Mouse (Mus musculus): ENCODE measurements around the gene Prkd2.

Prkd2 gene

DNA sequence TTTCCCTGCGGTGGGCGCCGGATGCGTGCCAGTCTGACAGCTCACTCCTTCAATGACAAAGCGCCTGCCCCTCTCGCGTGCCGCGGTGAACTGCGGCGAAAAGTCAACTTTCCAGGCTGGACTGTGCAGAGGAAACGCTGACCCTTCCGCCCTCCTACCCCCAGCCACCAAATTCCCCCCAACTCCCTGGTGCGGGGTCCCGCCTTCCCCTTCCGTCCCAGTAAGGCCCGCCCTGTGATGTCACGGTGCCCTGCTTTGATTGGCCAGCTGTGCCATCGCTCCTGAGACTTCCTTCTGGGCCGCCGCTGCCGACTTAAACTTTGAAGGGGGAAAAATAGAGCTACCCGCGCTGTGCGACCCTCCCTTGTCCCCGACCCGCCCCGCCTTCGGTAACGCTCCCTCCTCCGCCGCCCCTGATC is at the start of gene Prkd2:
Prkd2 (plus strand) TSS at position 258 of the 419 bp plus-strand sequence.
- DNase-seq, result peak; percentile 91 to 92

DNA sequence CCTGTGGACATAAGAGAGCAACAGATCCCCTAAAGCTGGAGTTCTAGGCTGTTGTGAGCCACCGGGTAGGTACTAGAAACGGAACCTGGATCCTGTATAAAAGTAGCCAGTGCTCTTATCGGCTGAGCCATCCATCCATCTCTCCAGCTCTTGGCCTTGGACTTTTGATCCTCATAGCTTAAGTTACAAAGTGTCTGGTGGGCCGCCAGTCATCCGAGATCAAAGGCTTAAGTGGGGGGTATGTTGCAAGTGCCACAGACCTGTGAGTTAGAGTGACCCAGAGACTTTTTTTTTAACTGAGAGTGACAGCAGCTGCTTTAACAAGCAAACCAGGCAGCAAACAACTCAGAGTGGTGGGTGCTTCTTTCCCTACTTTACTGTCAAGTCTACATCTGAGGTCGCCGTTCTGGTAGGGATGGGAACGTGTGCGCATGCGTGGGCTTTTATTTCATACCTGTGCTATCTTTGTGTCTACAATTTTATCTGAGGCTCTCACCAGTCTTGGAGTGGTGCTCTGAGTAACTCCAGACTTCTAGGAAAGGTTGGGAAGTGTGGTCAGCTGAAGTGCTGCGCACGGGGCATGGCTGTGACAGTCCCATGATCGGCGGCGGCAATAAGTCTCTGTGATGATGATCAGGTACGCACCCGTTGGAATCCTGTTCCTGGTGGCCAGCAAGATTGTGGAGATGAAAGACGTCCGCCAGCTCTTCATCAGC is 49.5 kb upstream of the Prkd2 start:
- no peak for DNase-seq

DNA sequence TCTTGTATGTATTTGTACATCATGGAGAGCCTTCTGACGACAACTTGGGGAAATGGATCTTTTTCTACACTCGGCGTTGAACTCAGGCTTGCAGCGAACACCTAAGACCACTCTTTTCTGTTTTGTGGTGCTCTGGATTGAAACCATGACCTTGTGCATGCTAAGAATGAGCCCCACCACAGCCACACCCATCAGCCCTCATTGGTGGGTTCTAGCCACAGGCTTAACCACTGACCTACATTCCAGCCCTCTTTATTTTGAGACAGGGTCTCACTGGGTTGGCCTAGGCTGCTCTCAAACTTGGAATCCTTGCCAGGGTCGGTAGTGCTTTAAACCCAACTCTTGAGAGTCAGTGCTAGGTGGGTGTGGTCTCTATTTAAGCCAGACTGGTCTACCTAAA is 47.8 kb upstream of the Prkd2 start:
- DNase-seq, result no peak

DNA sequence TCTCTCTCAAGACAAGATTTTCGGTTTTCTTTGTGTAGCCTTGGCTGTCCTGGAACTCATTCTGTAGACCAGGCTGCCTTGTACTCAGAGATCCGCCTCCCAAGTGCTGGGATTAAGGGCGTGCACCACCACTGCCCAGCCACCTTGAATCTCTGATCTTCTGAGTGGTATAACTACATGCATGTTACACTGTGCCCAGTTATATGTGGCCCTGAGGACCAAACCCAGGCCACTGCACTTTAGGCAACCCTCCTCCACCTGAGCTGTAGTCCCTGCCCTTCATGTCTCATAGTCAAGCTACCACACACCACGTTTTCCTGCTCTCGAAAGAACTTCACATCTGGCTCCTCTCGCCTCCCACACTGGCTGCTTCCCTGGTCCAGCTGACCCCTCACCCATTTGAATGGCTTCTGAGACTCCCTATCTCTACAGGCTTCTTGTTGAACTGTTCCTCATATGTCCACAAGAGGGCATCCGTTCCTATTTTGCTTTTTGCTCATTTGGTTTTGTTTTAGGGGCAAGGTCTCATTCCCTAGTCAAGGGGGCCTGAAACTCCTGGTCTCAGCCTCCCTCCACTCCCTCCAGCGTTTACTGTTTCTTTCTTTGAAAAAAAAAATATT is 38.2 kb upstream of the Prkd2 start:
- no peak for DNase-seq

DNA sequence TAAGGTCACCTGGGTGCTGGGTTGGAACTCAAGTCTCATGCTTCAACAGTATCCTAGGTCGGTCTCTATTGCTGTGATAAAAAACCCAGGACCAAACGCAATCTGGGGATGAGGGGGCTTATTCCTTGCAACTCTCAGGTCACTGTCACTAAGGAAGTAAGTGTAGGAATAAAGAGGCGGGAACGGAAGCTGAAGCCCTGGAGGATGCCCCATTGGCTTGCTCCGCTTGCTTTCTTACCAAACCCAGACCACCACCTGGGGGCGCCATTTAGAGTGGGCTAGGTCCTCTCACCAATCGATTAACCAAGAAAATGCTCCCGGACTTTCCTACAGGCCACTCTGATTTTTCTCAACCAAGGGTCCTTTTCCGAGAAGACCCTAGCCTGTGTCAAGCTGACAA is 34.8 kb upstream of the Prkd2 start:
- DNase-seq, result no peak

DNA sequence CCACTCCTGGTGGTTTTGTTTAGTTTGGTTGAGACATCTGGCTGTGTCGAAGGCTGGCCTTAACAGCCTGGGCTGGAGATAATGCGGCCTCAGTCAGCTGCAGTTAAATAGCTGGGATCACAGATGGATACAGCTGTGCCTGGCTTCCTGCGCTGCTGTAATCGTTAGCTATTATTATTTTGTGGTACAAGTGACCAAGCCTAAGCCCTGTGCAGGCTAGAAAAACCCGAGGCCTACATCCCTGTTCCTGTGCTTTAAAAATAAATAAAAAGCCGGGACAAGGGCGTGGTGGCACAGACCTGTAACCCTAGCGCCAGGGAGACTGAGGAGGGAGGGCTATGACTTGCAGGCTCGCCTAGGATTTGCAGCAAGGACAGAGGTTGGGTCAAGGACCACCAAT is 34.1 kb upstream of the Prkd2 start:
- DNase-seq, result no peak

DNA sequence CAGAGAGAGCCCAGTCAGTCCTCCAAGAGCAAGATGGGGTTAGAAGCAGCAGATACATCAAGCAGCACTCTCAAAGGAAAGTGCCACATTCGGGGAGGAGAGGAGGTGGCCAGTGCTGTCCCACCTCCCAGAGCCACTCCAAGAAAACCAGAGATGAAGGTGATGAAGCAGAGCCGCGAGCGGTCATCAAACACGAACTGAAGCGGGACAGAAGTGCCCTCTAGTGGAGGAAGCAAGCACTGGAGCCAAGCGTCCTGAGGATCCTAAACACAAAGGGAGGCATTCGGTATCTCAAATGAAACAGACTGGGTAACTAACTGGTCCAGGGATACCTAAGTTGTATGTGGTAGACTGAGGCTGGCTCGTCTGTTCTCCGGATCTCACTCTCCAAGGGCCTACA is 33.0 kb upstream of the Prkd2 start:
- DNase-seq, result peak; percentile 81 to 86

DNA sequence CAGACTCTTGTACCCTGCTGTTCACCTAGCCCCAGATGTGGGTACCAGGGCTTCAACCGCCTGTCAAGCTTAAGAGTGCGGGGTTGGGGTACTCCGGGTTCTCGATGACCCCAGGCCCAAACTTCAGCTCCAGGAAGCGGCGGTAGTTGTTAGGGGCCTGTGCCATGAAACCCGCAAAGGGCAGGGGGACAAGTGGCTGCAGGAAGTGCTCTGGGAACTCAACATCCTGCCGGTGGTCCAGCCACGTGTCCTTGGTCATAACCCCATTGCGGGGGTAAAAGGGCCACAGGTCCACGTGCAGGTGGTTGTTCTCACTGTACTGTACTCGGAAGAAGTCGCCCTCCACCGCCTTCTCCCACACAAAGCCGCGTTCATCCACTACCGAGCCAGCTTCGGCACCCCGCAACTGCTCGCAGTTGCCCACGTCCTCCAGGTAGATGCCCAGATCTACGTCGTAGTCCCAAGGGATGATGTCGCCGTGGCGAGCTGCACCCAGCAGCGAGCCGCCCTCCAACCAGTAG is 32.2 kb upstream of the Prkd2 start:
- no peak for DNase-seq

DNA sequence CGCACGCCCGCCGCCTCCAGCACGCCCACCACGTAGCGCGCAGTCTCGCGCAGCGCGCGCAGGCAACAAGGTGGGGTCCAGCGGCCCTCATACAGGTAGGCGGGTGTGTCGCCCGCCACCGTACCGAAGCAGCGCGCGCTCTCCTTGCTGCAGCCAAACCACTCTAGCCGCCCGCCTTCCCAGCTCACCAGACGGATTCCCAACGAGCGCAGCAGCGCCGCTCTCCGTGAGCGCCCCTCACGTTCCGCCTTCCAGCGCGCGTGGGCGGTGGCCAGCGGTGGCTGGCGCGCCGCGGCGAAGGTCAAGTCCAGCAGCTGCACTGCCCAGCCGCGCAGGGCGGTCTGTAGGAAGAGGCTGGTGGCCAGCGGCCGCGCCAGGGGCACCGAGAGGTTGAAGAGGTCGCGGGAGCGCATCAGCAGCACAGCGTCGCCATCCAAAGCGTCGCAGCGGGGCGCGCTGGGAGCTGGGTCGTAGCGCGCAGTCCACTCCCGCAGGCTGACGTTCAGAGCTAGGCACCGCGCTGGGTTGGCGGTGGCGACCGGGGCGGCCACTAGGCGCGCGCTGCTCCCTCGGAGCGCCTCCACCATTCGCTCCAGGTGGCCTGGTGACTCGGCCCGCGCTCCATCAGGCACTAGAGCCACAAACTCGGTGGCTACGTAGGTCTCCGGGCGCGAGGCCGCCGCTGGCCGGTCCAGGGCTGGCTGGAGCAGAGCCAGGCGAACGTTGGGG is 31.6 kb upstream of the Prkd2 start:
- peak; percentile 63 to 73 for DNase-seq

DNA sequence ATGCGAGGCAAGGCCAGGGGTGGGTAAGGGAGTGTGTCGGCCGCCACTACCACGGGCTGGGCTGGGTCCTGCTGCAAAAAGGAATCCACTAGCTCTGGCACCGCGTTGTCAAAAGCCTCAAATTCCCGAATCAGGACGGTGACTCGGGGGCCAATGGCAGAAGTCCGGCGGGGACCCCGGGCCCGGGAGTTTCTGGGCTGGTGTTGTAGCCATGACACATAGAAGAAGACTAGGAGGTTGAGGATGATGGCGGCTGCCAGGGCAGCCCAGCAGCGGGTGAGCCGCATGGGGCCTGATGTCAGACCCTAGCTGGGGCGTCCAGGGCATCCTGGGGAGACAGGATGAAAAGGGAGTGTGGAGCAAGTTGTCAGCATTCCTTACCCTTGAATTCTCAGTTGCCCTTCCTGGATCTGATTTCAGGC is 31.0 kb upstream of the Prkd2 start:
- no peak for DNase-seq

DNA sequence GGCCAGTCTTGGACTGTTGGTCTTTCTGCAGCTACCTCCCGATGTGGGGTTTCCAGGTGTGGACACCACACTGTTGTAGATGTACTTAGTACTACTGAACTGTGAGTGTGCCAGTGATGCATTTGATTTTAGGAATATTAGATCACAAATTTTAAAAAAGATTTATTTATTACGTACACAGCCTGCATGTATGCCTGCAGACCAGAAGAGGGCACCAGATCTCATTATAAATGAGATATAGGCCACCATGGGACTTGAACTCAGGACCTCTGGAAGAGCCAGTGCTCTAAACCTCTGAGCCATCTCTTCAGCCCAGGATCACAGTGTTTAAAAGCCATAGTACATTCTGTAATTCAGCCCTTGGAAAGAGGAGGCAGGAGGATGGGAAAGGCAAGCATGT is 30.2 kb upstream of the Prkd2 start:
- DNase-seq, result no peak

DNA sequence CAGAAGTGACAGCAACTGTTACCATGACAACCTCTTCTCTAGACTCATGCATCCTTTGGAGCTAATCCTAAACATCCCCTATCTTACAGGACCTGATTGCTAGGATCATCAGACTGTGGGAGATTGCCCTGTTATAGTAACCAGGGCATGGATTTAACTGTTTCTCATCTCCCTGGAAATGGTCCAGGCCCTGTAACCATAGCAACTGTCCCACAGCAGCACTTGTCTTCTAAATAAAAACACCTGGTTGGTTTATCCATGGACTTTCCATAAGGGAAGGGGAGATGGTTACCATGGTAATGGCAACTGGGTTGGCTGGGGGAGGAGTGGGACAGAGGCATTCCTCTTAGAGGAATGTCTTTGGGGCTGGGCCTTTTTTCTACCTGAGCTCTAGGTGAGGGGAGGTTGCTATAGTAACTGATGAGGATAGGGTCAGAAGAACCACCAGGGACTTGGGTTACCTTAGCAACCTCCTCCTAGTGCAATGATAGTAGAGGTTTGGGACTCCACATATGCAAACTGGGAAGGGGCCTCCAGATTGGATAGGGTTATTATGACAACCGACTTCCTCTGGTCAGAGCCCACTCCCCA is 27.3 kb upstream of the Prkd2 start, which contains the start of gene Strn4:
Strn4 (plus strand) TSS at position 539 of the 591 bp plus-strand sequence.
- DNase-seq, result peak; percentile 15 to 47

DNA sequence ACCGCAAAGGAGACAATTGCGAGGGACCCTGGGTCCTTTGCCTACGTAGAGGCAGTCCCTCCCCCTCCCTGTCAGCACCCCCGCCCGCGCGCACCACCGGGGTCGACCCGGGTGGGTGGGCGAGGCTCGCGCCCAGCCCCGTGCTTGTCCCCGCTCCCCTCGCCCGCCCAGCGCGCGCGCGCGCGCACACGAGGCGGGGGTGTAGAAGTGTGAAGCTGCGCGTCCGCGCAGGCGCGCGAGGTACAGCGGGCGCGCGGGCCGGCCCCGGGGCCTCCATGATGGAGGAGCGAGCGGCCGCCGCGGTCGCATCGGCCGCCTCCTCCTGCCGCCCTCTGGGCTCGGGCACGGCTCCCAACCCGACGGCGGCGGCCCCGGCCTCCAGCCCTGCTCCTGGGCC is 26.6 kb upstream of the Prkd2 start:
- DNase-seq, result peak; percentile 87 to 92

DNA sequence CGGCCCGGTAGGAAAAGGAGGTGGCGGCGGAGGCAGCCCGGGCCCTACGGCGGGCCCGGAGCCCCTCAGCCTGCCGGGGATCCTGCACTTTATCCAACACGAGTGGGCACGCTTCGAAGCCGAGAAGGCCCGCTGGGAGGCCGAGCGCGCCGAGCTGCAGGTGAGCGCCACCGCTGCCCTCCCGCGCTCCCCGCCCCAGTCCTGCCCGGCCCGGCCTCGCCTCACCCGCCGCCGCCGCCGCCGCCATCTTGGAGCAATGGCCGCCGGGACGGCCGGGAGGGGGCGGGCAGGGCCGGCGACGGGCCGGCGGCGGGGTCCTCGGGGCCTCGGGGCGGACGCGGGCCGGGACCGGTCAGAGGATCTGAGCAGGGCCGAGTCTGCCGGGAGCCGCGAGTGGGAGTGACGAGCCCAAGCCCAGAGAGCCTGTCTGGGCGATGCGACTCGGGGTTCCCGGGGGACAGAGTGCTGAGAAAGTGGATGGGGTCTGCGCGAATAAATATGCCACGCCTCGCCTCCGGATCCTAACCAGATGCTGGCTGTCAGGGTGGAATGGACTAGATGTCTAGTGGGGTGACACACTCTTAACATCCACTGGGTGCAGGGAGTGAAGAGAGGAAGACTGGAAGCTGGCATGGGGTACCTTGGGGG is 26.1 kb upstream of the Prkd2 start, which contains the start of gene Fkrp:
Fkrp (minus strand) TSS at position 258 of the 648 bp plus-strand sequence.
- peak; percentile 75 to 84 for DNase-seq

DNA sequence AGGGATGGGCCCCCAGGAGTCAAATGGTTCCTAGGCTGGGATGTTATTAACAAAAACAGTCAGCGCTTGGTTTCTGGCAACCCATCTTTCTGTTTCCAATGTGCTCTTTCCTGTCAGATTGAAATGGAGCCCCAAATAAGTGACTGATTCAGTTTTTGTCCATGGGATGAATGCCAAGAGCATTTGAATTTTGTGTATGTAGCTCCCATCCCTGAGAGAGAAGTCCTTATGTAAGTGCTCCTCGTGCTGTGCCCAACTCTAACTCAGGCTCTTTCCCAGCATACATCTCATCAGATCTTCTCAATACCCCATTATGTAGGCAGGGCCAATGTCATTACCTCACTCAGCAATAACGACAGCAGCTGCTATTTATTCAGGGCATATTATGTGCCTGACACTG is 25.0 kb upstream of the Prkd2 start:
- DNase-seq, result no peak

DNA sequence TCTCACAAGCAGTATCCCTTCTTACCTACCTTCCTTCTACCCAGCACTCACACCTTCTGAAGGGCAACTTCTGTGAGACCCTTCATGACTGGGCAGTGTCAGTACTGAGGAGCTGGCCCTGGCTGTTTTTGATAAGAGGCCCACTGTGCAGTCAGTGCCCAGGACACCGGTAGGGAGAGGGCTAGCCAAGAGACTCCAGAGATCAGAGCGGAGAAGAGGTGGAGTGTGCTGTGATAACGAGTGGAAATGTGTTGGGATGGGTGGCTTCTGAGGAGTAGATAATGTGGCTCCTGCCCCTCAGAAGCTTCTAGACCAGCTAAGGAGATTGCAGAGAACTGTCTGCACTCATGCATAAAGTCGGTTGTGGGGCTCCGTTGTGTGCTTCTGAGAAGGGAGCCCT is 22.9 kb upstream of the Prkd2 start:
- peak in 1 of 2 experiments; percentile 5 for DNase-seq

DNA sequence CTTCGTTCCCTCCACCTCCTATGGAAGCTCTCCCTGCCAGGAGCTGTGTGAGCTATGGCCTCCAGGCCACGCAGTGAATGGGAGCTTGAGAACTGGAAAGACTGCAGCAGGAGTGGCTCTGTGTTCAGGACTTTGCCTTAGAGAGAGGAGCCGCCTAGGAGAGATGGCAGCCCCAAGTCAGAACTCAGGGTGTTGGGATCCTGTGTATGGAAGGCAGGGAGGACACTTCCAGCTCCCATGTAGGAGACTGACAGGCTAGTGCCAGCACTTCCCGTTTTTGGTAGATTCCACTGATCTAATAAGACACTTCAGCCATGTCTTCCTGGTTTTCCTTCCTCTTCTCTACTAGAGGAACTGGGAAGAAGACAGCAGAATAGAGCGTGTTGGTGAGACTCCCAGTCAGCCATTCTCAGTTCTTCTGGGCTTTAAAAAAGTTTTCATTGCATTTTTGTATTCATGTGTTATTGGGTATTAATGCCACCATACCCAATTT is 22.4 kb upstream of the Prkd2 start:
- peak in 1 of 2 experiments; percentile 18 for DNase-seq

DNA sequence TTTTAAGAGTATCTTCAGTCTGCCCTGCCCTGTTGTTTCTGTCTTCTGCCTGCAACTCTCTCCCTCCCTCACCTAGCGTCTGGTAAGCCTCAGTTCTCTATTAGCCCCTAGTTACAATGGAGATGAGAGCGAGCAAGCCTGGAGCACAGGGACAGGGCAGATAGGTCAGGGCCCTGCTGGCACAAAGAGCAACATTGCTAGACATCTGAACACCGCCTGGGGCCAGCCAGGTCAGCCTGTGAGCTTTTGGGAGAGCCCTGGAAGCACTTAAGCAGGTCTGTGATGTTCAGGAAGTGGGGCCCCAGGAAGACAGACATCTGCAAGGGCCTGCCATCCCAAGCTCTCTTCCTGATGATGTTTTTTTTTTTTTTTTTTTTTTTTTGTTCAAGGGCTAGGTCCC is 21.6 kb upstream of the Prkd2 start:
- peak in 1 of 2 experiments; percentile 21 for DNase-seq

DNA sequence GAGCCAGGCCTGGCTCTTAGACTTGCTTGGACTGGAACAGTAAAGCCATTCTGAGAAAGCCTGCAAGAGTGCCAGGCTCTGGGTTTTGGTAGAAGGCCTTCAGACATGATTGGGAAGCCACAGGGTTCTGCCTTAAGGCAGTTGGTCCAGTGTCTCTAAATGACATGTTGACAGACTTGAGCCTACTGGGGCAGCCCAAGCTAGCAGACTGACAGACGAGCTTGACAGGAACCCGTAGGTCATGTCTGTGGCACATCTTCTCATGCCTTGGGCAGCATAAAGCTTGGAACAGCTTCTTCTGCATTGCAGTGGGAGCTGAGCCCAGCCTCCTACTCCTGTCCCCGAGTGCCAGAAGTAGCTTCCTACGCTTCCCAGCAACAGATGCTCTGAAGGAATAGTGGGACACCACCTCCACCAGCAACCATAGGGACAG is 21.0 kb upstream of the Prkd2 start:
- peak; percentile 58 to 59 for DNase-seq

DNA sequence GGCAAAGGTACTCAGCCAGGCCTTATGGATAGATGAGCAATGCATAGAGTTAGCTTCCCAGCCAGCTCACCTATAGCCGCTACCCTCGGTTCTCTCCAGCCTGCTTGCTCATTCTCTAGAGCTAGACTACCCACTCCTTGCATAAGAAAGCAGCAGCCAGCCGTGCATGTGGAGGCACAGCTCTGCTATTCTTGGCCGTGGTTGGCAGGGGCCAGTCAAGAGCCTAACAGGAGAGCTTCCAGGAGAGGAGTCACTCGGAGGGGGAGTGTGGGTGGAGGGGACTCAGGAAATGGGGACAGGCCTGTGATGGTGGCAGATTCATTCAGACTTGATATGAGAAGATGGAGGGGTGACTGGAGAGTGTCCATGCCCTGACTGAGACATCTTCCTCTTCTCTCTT is 19.0 kb upstream of the Prkd2 start:
- peak; percentile 45 to 54 for DNase-seq

DNA sequence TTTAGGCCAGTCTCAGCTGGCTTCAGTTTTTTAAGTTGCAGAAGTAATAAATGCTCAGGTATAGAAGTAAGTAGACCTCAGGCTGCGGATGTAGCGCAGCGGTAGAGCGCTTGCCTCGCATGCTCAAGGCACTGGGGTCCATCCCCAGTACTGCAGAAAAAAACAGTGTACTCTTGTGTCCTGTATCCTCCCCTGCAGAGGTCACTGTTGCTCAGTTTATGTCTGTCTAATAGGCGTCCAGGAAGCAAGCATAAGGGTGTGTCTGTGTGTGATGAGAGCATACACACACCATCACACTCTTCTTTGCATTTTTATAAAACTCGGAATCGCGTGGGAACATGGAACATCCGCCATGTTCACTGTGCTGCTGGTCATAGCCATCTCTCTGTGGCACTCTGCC is 16.9 kb upstream of the Prkd2 start:
- no peak for DNase-seq

DNA sequence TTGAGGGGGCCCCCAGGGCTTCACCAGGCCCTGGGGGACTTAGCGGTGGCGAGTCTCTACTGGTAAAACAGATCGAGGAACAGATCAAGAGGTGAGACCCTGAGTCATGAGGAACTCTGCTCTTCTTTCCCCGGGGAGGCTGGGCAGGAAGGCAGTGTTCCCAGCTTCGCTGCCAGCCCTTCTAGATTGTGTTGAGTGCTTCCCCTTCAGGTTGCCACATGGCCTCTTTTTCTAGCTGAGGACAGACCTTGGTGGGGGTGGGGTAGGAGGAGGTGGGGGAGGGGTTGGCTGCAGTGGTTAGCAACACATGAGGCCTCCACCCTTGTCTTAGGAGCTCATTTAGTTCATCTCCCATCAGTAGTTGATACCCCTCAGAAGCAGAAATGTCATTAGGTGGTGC is 16.1 kb upstream of the Prkd2 start:
- DNase-seq, result peak in 1 of 2 experiments; percentile 4
